Mouse (Mus musculus) limb, embryonic 14.5 days (tissue): ENCODE measurements around the gene Zmiz1. TPM values are rescaled to one million over a fixed set of nuclear protein-coding genes. Genes with fewer than 3 reads are reported as not detected.

ENCODE experiments used
- ATAC-seq: fragments of 200-750 bp; cut with Nextera tagmentation; 2 replicates; pipeline ENCODE4 v1.8.0; 2017; ENCODE audit warnings: low read depth, moderate number of reproducible peaks, moderate TSS enrichment; ENCODE audit not compliant: low FRiP score
- DNase-seq: peaks from one replicate; pipeline ENCODE4 v3.0.0-alpha.2; 2015; ENCODE audit warnings: low spot score
- H3K27ac ChIP-seq: fragments of 300-500 bp; sonication (generic); replicated peaks from 2 replicates; pipeline ENCODE4 v1.5.1; 2014; ENCODE audit warnings: low read depth, mild to moderate bottlenecking, low read length, moderate library complexity, mixed read lengths
- H3K27me3 ChIP-seq: fragments of 300-500 bp; sonication (generic); 2 replicates; pipeline ENCODE4 v1.6.1; 2014; ENCODE audit warnings: low read length, mixed read lengths; ENCODE audit not compliant: control insufficient read depth, insufficient read depth
- H3K36me3 ChIP-seq: fragments of 300-500 bp; sonication (generic); 2 replicates; pipeline ENCODE4 v1.6.1; 2014; ENCODE audit warnings: mild to moderate bottlenecking, low read length, moderate library complexity, mixed read lengths; ENCODE audit not compliant: control insufficient read depth, insufficient read depth
- H3K4me1 ChIP-seq: fragments of 300-500 bp; sonication (generic); 2 replicates; pipeline ENCODE4 v1.6.1; 2014; ENCODE audit warnings: antibody characterized with exemption, low read length, mixed read lengths; ENCODE audit not compliant: control insufficient read depth, insufficient read depth
- H3K4me2 ChIP-seq: fragments of 300-500 bp; sonication (generic); replicated peaks from 2 replicates; pipeline ENCODE4 v1.6.1; 2014; ENCODE audit warnings: low read depth, mild to moderate bottlenecking, low read length, moderate library complexity; ENCODE audit not compliant: severe bottlenecking
- H3K4me3 ChIP-seq: fragments of 300-500 bp; sonication (generic); replicated peaks from 2 replicates; pipeline ENCODE4 v1.5.1; 2014; ENCODE audit warnings: low read length
- H3K9ac ChIP-seq: fragments of 300-500 bp; sonication (generic); 2 replicates; pipeline ENCODE4 v1.6.1; 2014; ENCODE audit warnings: mild to moderate bottlenecking, low read depth, low read length, moderate library complexity; ENCODE audit not compliant: severe bottlenecking
- H3K9me3 ChIP-seq: fragments of 300-500 bp; sonication (generic); 2 replicates; pipeline ENCODE4 v1.6.1; 2016; ENCODE audit warnings: low read length; ENCODE audit not compliant: control insufficient read depth
- POLR2A ChIP-seq: fragments of 200-500 bp; IDR thresholded peaks from 2 replicates; pipeline ENCODE4 v1.8.0; 2012; ENCODE audit warnings: inconsistent platforms, mild to moderate bottlenecking, moderate library complexity, borderline replicate concordance; ENCODE audit not compliant: insufficient read depth, insufficient read length; ENCODE audit errors: extremely low read depth
- WGBS: fragments of 180-500 bp; shearing (Covaris S2); extraction: QIAGEN DNeasy Blood & Tissue Kit; methylation state at CpG from one replicate; pipeline ENCODE4 v1.1.7; 2014; 5-methylcytosine and 5-hydroxymethylcytosine counted together
- polyA plus RNA-seq, 2 experiments: library from polyadenylated mRNA; depleted of rRNA in 1 of 2; stranded (reverse) in 1 of 2; unstranded in 1 of 2; fragments of >200 nt; fragmentation: Nextera tagmentation in 1 of 2; extraction: Ambion mirVana in 1 of 2; gene quantifications; 2 replicates each; pipeline versions ENCODE4 v1.2.1 to v1.2.3; 2012 to 2014

The Zmiz1 gene
- polyA plus RNA-seq, 2 experiments, result 61.8 to 81.2 TPM

- no peak for ATAC-seq
- H3K9me3 ChIP-seq, result no peaks in the 10 kb centered on the region
- H3K4me3 ChIP-seq, result no peak overlapping the region
Measured at GRCm38 (mm10) chr14:25438255-25438654, 20.7 kb upstream of the Zmiz1 start.

GRCm38 (mm10) chr14:25440116-25440515, 18.9 kb upstream of the Zmiz1 start:
- no peaks in the 10 kb centered on the region for H3K9me3 ChIP-seq
- WGBS, result 11% methylated on average over 1 of the region's 1 CpGs
- DNase-seq (no peak), ATAC-seq (no peak)
- H3K27ac ChIP-seq, result no peak overlapping the region
- no peak for TF ChIP-seq POLR2A
- H3K4me3 ChIP-seq, result no peak overlapping the region
- H3K4me2 ChIP-seq, result no peak overlapping the region
- no peaks in the 10 kb centered on the region for H3K27me3 ChIP-seq
- H3K9ac ChIP-seq, result no peak overlapping the region
- no peaks in the 10 kb centered on the region for H3K36me3 ChIP-seq
- peaks cover under 1% of the 10 kb centered on the region for H3K4me1 ChIP-seq

More at GRCm38 (mm10) chr14:25438255-25438654, 20.7 kb upstream of the Zmiz1 start:
- H3K4me2 ChIP-seq, result no peak overlapping the region
- TF ChIP-seq POLR2A, result no peak
- no peaks in the 10 kb centered on the region for H3K36me3 ChIP-seq
- DNase-seq, result no peak
- no peaks in the 10 kb centered on the region for H3K27me3 ChIP-seq
- no peak overlapping the region for H3K9ac ChIP-seq
- no peaks in the 10 kb centered on the region for H3K4me1 ChIP-seq
- no peak overlapping the region for H3K27ac ChIP-seq

GRCm38 (mm10) chr14:25440777-25441176, 18.2 kb upstream of the Zmiz1 start:
- 48% methylated on average over 3 of the region's 3 CpGs for WGBS
- H3K36me3 ChIP-seq, result no peaks in the 10 kb centered on the region

GRCm38 (mm10) chr14:25441469-25441868, 17.5 kb upstream of the Zmiz1 start:
- H3K4me2 ChIP-seq, result no peak overlapping the region
- H3K27ac ChIP-seq, result no peak overlapping the region
- DNase-seq (no peak), ATAC-seq (no peak)
- no peak for TF ChIP-seq POLR2A
- WGBS, result 59% methylated on average over 5 of the region's 5 CpGs
- peaks cover 6% of the 10 kb centered on the region for H3K4me1 ChIP-seq
- H3K4me3 ChIP-seq, result no peak overlapping the region
- no peaks in the 10 kb centered on the region for H3K36me3 ChIP-seq
- H3K9ac ChIP-seq, result no peak overlapping the region
- H3K27me3 ChIP-seq, result no peaks in the 10 kb centered on the region
- no peaks in the 10 kb centered on the region for H3K9me3 ChIP-seq

More at GRCm38 (mm10) chr14:25440777-25441176, 18.2 kb upstream of the Zmiz1 start:
- H3K4me3 ChIP-seq, result no peak overlapping the region
- H3K9me3 ChIP-seq, result no peaks in the 10 kb centered on the region
- DNase-seq (no peak), ATAC-seq (no peak)
- H3K4me1 ChIP-seq, result peaks cover 6% of the 10 kb centered on the region
- no peak overlapping the region for H3K9ac ChIP-seq
- H3K27ac ChIP-seq, result no peak overlapping the region
- H3K4me2 ChIP-seq, result no peak overlapping the region
- no peak for TF ChIP-seq POLR2A
- H3K27me3 ChIP-seq, result no peaks in the 10 kb centered on the region

GRCm38 (mm10) chr14:25442676-25443075, 16.3 kb upstream of the Zmiz1 start:
- no peak overlapping the region for H3K9ac ChIP-seq
- H3K4me3 ChIP-seq, result no peak overlapping the region
- no peaks in the 10 kb centered on the region for H3K36me3 ChIP-seq
- no peaks in the 10 kb centered on the region for H3K9me3 ChIP-seq
- TF ChIP-seq POLR2A, result no peak
- H3K4me1 ChIP-seq, result peaks cover 7% of the 10 kb centered on the region
- no peak overlapping the region for H3K27ac ChIP-seq
- no peaks in the 10 kb centered on the region for H3K27me3 ChIP-seq
- no peak overlapping the region for H3K4me2 ChIP-seq
- 69% methylated on average over 1 of the region's 2 CpGs for WGBS
- DNase-seq (no peak), ATAC-seq (no peak)
